Mouse (Mus musculus) cerebellum, adult 18-20 months (tissue): Measurements from ENCODE around the gene Prkar1a.

Source experiments
- DNase-seq, 2 experiments: peaks; one replicate each; pipeline ENCODE4 v3.0.0; 2021

Gene Prkar1a

GRCm38 (mm10) chr11:109708786-109709185 lies 59.6 kb downstream of the Prkar1a start:
- no peak for DNase-seq

DNA sequence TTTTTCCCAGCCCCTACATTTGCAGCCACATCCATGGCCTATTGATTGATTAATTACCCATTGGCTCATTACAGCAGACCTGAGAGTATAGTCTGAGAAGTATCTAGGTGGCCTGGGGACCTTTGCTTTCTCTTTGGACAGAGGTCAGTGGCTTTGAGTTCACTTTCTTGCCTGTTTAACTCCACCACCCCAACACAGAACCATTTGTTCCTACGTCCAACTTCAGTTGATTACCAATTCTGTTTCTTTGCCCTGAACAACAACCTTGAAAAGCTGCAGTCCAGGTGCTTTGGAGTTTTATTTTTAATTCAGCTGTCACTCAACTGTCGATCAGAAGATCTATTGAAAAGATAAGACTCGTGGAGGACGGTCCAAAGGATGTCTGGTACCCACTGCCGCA lies 60.3 kb downstream of the Prkar1a start:
- DNase-seq, result no peak

- peak in 1 of 2 experiments; percentile 10 for DNase-seq
Observed at GRCm38 (mm10) chr11:109714341-109715247, 65.4 kb downstream of the Prkar1a start.

DNA sequence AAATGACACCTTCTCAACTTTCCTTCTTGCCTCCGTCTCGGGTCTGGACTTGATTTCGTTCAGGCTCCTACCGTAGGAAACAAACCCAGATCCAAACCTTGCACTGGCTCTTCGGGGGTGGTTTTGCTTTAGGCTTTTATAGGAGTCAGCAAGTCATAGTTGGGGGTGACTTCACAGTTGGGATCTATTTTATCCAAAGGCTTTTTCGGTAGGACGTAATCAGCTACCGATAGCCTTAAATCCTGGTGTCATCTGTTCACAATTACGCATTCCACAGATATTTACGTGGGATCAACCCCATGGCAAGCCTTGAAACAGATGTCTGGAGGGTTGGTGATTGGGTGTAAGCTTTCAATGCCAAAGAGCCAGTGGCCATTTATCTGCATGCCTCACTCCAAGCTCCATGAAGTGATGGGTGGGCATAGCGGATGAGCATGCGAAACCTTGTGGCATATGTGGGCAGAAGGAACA lies 66.1 kb downstream of the Prkar1a start:
- no peak for DNase-seq

DNA sequence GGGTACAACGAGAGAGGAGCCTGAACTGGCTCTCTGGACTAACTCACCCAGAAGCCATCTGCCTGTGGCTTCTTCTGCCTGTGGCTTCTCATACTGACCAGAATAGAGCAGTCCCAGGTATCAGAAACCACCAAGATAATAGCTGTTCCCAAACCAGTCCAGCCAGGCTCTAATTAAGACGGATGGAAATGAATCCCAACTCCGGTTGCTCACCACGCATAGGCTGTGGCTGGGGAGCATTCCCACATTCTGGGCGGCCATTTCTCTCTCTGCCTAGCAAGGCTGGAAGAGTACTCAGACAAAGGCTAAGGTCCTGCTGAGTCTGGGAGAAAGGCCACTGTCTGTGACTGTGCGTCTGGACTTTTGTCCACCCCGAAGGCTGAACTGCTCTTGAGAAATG lies 67.8 kb downstream of the Prkar1a start:
- no peak for DNase-seq

GRCm38 (mm10) chr11:109717448-109717847 lies 68.2 kb downstream of the Prkar1a start:
- no peak for DNase-seq

- DNase-seq, result no peak
Observed at GRCm38 (mm10) chr11:109717966-109718895, 69.0 kb downstream of the Prkar1a start.
